Comparison of ENCODE assay signal across 12 mouse cellular contexts in the genomic region with DNA sequence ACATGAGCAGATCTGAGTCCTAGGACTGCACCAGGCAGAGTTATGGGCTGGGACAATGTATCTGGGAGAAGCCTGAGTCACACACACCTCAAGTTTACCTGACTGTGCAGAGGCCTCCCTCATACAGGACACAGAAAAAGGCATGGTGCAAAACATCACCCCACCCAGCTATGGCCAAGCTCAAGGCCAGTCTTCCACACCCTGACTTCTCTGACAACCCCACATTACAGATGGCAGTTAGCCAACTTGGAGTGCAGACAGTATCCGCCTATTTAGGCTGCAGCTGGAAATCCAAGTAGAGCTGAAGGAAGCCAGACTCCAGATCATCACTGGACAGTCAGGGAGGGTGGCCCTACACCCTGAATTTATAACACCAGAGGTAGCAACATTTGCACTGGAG. TPM values are rescaled to one million over a fixed set of nuclear protein-coding genes. Genes with fewer than 3 reads are reported as not detected.
A peak's percentile ranks its signal among the peaks of the same experiment; 100 is the strongest.
DNase-seq lines count a peak whose midpoint lies in the region; ATAC-seq and TF ChIP-seq lines count a peak whose summit lies in the region.
"Had no signal": no experiment of that assay in that cellular context is flagged by ENCODE, and none has a peak within 500 bp of the region (broad histone marks: within the 10 kb centered on the region; RNA-seq: fewer than 3 reads in every experiment).

No protein-coding gene starts in this region.

- peak; percentile 57 for DNase-seq in kidney, postnatal 10 days
- no peak for DNase-seq in kidney, adult 8-10 months
- DNase-seq in brain, embryonic 14.5 days (ENCODE audit: low read depth): peak; percentile 27
- DNase-seq in heart, postnatal 14 days: peak; percentile 52 to 59
- peak; percentile 49 for DNase-seq in lung, postnatal 25 days (ENCODE audit: low spot score)
- DNase-seq in cerebellum, adult 11 months: no peak
- DNase-seq in right cerebral cortex, postnatal 36 days (ENCODE audit: low spot score in 2 of 2): no peak
- DNase-seq: liver, postnatal 0 days had no signal

- intact Hi-C loops in heart, postnatal 14 days (cut with DNase I): no loop called here

- ATAC-seq in megakaryocyte progenitor cell, adult 5-6 weeks (replicated peaks; ENCODE audit: poor library complexity): no peak

- TF ChIP-seq CTCF in brain, embryonic 14.5 days (IDR thresholded peaks at IDR 0.05; ENCODE audit: borderline replicate concordance, extremely low read depth, insufficient read depth, insufficient read length): no peak

- no peak for TF ChIP-seq POLR2A in brain, embryonic 14.5 days (IDR thresholded peaks at IDR 0.05; ENCODE audit: borderline replicate concordance, extremely low read depth, insufficient read depth, insufficient read length, poor library complexity, severe bottlenecking)

RNA-seq across cellular contexts. Expression of a gene that starts 18.6 kb away (rescaled TPM):
- polyA plus RNA-seq in brain, embryonic 14.5 days (2012; rRNA removed): 186 and 229 TPM in 2 replicates
- 10 to 100 TPM; 70.7 to 74.7 TPM for total RNA-seq in heart, postnatal 14 days (2021)
- total RNA-seq in megakaryocyte progenitor cell, adult 5-6 weeks (2015): 92.1 and 94.9 TPM in 2 replicates
- 50.0 and 52.1 TPM in 2 replicates for total RNA-seq in megakaryocyte progenitor cell, adult 5-6 weeks (2017)

RNA-seq across cellular contexts. Expression of a gene that starts 26.1 kb away (rescaled TPM):
- polyA plus RNA-seq in brain, embryonic 14.5 days (2012; rRNA removed): 0.11 TPM in 1 of 2 replicates, not detected in the other
- total RNA-seq in heart, postnatal 14 days (2021): not detected
- total RNA-seq in megakaryocyte progenitor cell, adult 5-6 weeks (2015): not detected in 2 replicates
- total RNA-seq in megakaryocyte progenitor cell, adult 5-6 weeks (2017): not detected in 2 replicates
- polyA plus RNA-seq: embryonic facial prominence, embryonic 12.5 days; hindbrain, embryonic 15.5 days had no signal

RNA-seq across cellular contexts. Expression of a gene that starts 37.7 kb away (rescaled TPM):
- polyA plus RNA-seq in brain, embryonic 14.5 days (2012; rRNA removed): not detected in 2 replicates
- not detected for total RNA-seq in heart, postnatal 14 days (2021)
- total RNA-seq in megakaryocyte progenitor cell, adult 5-6 weeks (2015): not detected in 2 replicates
- total RNA-seq in megakaryocyte progenitor cell, adult 5-6 weeks (2017): not detected in 2 replicates
- total RNA-seq: CH12.LX had no signal
- polyA plus RNA-seq: embryonic facial prominence, embryonic 12.5 days; hindbrain, embryonic 15.5 days had no signal

RNA-seq across cellular contexts. Expression of a gene that starts 59.0 kb away (rescaled TPM):
- 26.5 and 32.5 TPM in 2 replicates for polyA plus RNA-seq in brain, embryonic 14.5 days (2012; rRNA removed)
- total RNA-seq in heart, postnatal 14 days (2021): 10 to 100 TPM; 33.1 to 38.3 TPM
- 14.0 and 16.6 TPM in 2 replicates for total RNA-seq in megakaryocyte progenitor cell, adult 5-6 weeks (2015)
- total RNA-seq in megakaryocyte progenitor cell, adult 5-6 weeks (2017): 7.4 and 11.7 TPM in 2 replicates

RNA-seq across cellular contexts. Expression of a gene that starts 59.1 kb away (rescaled TPM):
- polyA plus RNA-seq in brain, embryonic 14.5 days (2012; rRNA removed): 126 and 172 TPM in 2 replicates
- 10 to 100 TPM; 56.0 to 64.7 TPM for total RNA-seq in heart, postnatal 14 days (2021)
- 82.4 and 115 TPM in 2 replicates for total RNA-seq in megakaryocyte progenitor cell, adult 5-6 weeks (2015)
- total RNA-seq in megakaryocyte progenitor cell, adult 5-6 weeks (2017): 96.7 and 97.9 TPM in 2 replicates

Comparison
In these comparisons a context has a peak if more than half of its experiments do, and no peak if none do; other contexts are left out.
1. DNase-seq: peak in kidney, postnatal 10 days (single experiment), brain, embryonic 14.5 days (single experiment), heart, postnatal 14 days (2 of 2) and lung, postnatal 25 days (single experiment); none in kidney, adult 8-10 months (0 of 2), cerebellum, adult 11 months (single experiment) and right cerebral cortex, postnatal 36 days (0 of 2).